Mouse (Mus musculus): ENCODE measurements around the gene Smyd3. TPM values are rescaled to one million over a fixed set of nuclear protein-coding genes. Genes with fewer than 3 reads are reported as not detected.

The Smyd3 gene
- total and polyA plus RNA-seq, 3 experiments: 2.7 to 8.1 (median 7.6) TPM

- Histone ChIP-seq H3K27me3 (ENCODE audit: control insufficient read depth, insufficient read depth, low read length) (no peaks in the 10 kb centered on the region), H3K9ac (ENCODE audit: low read depth, low read length) (no peak overlapping the region), H3K79me2 (replicated peaks; ENCODE audit: control insufficient read depth, insufficient read depth, low read length) (no peaks in the 10 kb centered on the region), H3K27ac (no peak overlapping the region), H3K36me3 (ENCODE audit: control insufficient read depth, insufficient read depth, low read length) (no peaks in the 10 kb centered on the region), H3K4me1 (ENCODE audit: control insufficient read depth, insufficient read depth, low read length) (peaks cover 1% of the 10 kb centered on the region; the same call in 1 of the 2 replicates), H3K4me3 (no peak overlapping the region)
- no peak for TF ChIP-seq CTCF (IDR thresholded peaks at IDR 0.05)
- no peak for TF ChIP-seq POLR2A (IDR thresholded peaks at IDR 0.05; ENCODE audit: insufficient read depth, low read depth, low read length)
- TF ChIP-seq EP300 (IDR thresholded peaks at IDR 0.05; ENCODE audit: insufficient read depth, low read depth, low read length): no peak
- intact Hi-C loops (cut with DNase I): no loop called here
- WGBS: 89% methylated on average over 2 of the region's 2 CpGs
- DNase-seq: no peak
Measured at GRCm38 (mm10) chr1:178936976-178937375, 580.9 kb downstream of the Smyd3 start.

GRCm38 (mm10) chr1:178936457-178936856, 581.4 kb downstream of the Smyd3 start:
- 27% methylated on average over 4 of the region's 4 CpGs for WGBS
- no peak overlapping the region for H3K4me3 ChIP-seq
- H3K36me3 ChIP-seq (ENCODE audit: control insufficient read depth, insufficient read depth, low read length): no peaks in the 10 kb centered on the region
- no peak for TF ChIP-seq POLR2A (IDR thresholded peaks at IDR 0.05; ENCODE audit: insufficient read depth, low read depth, low read length)
- peaks cover 1% of the 10 kb centered on the region; the same call in 1 of the 2 replicates for H3K4me1 ChIP-seq (ENCODE audit: control insufficient read depth, insufficient read depth, low read length)
- no peak for DNase-seq
- H3K27ac ChIP-seq: no peak overlapping the region
- intact Hi-C loops (cut with DNase I): no loop called here
- no peak overlapping the region for H3K9ac ChIP-seq (ENCODE audit: low read depth, low read length)
- no peaks in the 10 kb centered on the region for H3K79me2 ChIP-seq (replicated peaks; ENCODE audit: control insufficient read depth, insufficient read depth, low read length)
- H3K27me3 ChIP-seq (ENCODE audit: control insufficient read depth, insufficient read depth, low read length): no peaks in the 10 kb centered on the region

GRCm38 (mm10) chr1:178933953-178934637, 583.7 kb downstream of the Smyd3 start:
- no peaks in the 10 kb centered on the region for H3K36me3 ChIP-seq (ENCODE audit: control insufficient read depth, insufficient read depth, low read length)
- H3K27ac ChIP-seq: no peak overlapping the region
- 75% methylated on average over 6 of the region's 6 CpGs for WGBS
- H3K4me1 ChIP-seq (ENCODE audit: control insufficient read depth, insufficient read depth, low read length): peaks cover 1% of the 10 kb centered on the region; the same call in 1 of the 2 replicates
- H3K4me3 ChIP-seq: no peak overlapping the region
- TF ChIP-seq CTCF (IDR thresholded peaks at IDR 0.05): no peak
- H3K9ac ChIP-seq (ENCODE audit: low read depth, low read length): no peak overlapping the region
- H3K79me2 ChIP-seq (replicated peaks; ENCODE audit: control insufficient read depth, insufficient read depth, low read length): no peaks in the 10 kb centered on the region
- no peak for DNase-seq
- intact Hi-C loops (cut with DNase I): no loop called here
- H3K27me3 ChIP-seq (ENCODE audit: control insufficient read depth, insufficient read depth, low read length): no peaks in the 10 kb centered on the region

- no peaks in the 10 kb centered on the region for H3K79me2 ChIP-seq (replicated peaks; ENCODE audit: control insufficient read depth, insufficient read depth, low read length)
- DNase-seq: no peak
- no peaks in the 10 kb centered on the region for H3K36me3 ChIP-seq (ENCODE audit: control insufficient read depth, insufficient read depth, low read length)
- TF ChIP-seq CTCF (IDR thresholded peaks at IDR 0.05) (no peak), EP300 (IDR thresholded peaks at IDR 0.05; ENCODE audit: insufficient read depth, low read depth, low read length) (no peak), POLR2A (IDR thresholded peaks at IDR 0.05; ENCODE audit: insufficient read depth, low read depth, low read length) (no peak)
- H3K9ac ChIP-seq (ENCODE audit: low read depth, low read length): no peak overlapping the region
- 59% methylated on average over 4 of the region's 4 CpGs for WGBS
- H3K4me1 ChIP-seq (ENCODE audit: control insufficient read depth, insufficient read depth, low read length): no peaks in the 10 kb centered on the region
- H3K27me3 ChIP-seq (ENCODE audit: control insufficient read depth, insufficient read depth, low read length): no peaks in the 10 kb centered on the region
- H3K27ac ChIP-seq: no peak overlapping the region
- H3K4me3 ChIP-seq: no peak overlapping the region
- intact Hi-C loops (cut with DNase I): no loop called here
Measured at GRCm38 (mm10) chr1:178929531-178929930, 588.3 kb downstream of the Smyd3 start.

- H3K9ac ChIP-seq (ENCODE audit: low read depth, low read length): no peak overlapping the region
- H3K4me1 ChIP-seq (ENCODE audit: control insufficient read depth, insufficient read depth, low read length): no peaks in the 10 kb centered on the region
- no peak overlapping the region for H3K27ac ChIP-seq
- TF ChIP-seq POLR2A (IDR thresholded peaks at IDR 0.05; ENCODE audit: insufficient read depth, low read depth, low read length): no peak
- TF ChIP-seq CTCF (IDR thresholded peaks at IDR 0.05): no peak
- TF ChIP-seq EP300 (IDR thresholded peaks at IDR 0.05; ENCODE audit: insufficient read depth, low read depth, low read length): no peak
- intact Hi-C loops (cut with DNase I): no loop called here
- no peak overlapping the region for H3K4me3 ChIP-seq
- no peaks in the 10 kb centered on the region for H3K36me3 ChIP-seq (ENCODE audit: control insufficient read depth, insufficient read depth, low read length)
- H3K79me2 ChIP-seq (replicated peaks; ENCODE audit: control insufficient read depth, insufficient read depth, low read length): no peaks in the 10 kb centered on the region
- 79% methylated on average over 8 of the region's 8 CpGs for WGBS
- no peaks in the 10 kb centered on the region for H3K27me3 ChIP-seq (ENCODE audit: control insufficient read depth, insufficient read depth, low read length)
- DNase-seq: no peak
Measured at GRCm38 (mm10) chr1:178924492-178925183, 593.2 kb downstream of the Smyd3 start.

- intact Hi-C loops (cut with DNase I): no loop called here
- Histone ChIP-seq H3K9ac (ENCODE audit: low read depth, low read length) (no peak overlapping the region), H3K27me3 (ENCODE audit: control insufficient read depth, insufficient read depth, low read length) (no peaks in the 10 kb centered on the region), H3K36me3 (ENCODE audit: control insufficient read depth, insufficient read depth, low read length) (no peaks in the 10 kb centered on the region), H3K4me3 (no peak overlapping the region), H3K79me2 (replicated peaks; ENCODE audit: control insufficient read depth, insufficient read depth, low read length) (no peaks in the 10 kb centered on the region), H3K27ac (no peak overlapping the region), H3K4me1 (ENCODE audit: control insufficient read depth, insufficient read depth, low read length) (no peaks in the 10 kb centered on the region)
- peak in 1 of 2 experiments; percentile 10 for DNase-seq
- 46% methylated on average over 31 of the region's 31 CpGs for WGBS
- TF ChIP-seq POLR2A (IDR thresholded peaks at IDR 0.05; ENCODE audit: insufficient read depth, low read depth, low read length): no peak
- TF ChIP-seq CTCF (IDR thresholded peaks at IDR 0.05): no peak
Measured at GRCm38 (mm10) chr1:178917194-178917902, 600.5 kb downstream of the Smyd3 start.
